Mouse (Mus musculus) neutrophil, adult 83 days (primary cell): ENCODE results near the gene Adgrf3. TPM values are rescaled to one million over a fixed set of nuclear protein-coding genes. Genes with fewer than 3 reads are reported as not detected.

Experiments used
- total RNA-seq, 2 experiments: library from RNA; stranded (reverse); gene quantifications; one replicate each; pipeline ENCODE4 v1.2.4; 2023

Gene Adgrf3
- total RNA-seq: not detected

GRCm38 (mm10) chr5:30205493-30205892 lies at the start of gene Adgrf3:
Adgrf3 (minus strand) TSS chr5:30205722.

GRCm38 (mm10) chr5:30232271-30232971 lies 26.9 kb upstream of the Adgrf3 start, which contains the start of gene Selenoi:
Selenoi (plus strand) TSS chr5:30232581.

GRCm38 (mm10) chr5:30154474-30155394 lies 50.8 kb downstream of the Adgrf3 start, which contains the start of the genes Hadha and Hadhb:
Hadha (minus strand) TSS chr5:30155162.
Hadhb (plus strand) TSS chr5:30155248.

Other genes starting within 250 kb of the Adgrf3 start
- gene Il6, start 192.6 kb downstream of the Adgrf3 start, total RNA-seq: 1 to 10 TPM; 1.7 to 2.8 TPM
- gene Tyms, start 132.1 kb downstream of the Adgrf3 start, total RNA-seq: 10 to 100 TPM; 77.8 to 84.2 TPM
- not detected for gene Garem2, start 100.6 kb downstream of the Adgrf3 start, total RNA-seq
- not detected for gene 3110082J24Rik, start 99.6 kb downstream of the Adgrf3 start, total RNA-seq
- 10 to 100 TPM; 68.0 to 77.7 TPM for gene Hadha, start 50.6 kb downstream of the Adgrf3 start, total RNA-seq
- 10 to 100 TPM; 42.1 to 49.4 TPM for gene Hadhb, start 50.5 kb downstream of the Adgrf3 start, total RNA-seq
- 10 to 100 TPM; 10.3 to 15.9 TPM for gene Selenoi, start 26.9 kb upstream of the Adgrf3 start, total RNA-seq
- not detected for gene Drc1, start 75.7 kb upstream of the Adgrf3 start, total RNA-seq